Mouse (Mus musculus): ENCODE results near the gene Myocd. TPM values are rescaled to one million over a fixed set of nuclear protein-coding genes. Genes with fewer than 3 reads are reported as not detected.
A peak's percentile ranks its signal among the peaks of the same experiment; 100 is the strongest.

Myocd gene
- polyA plus RNA-seq, 1 experiment from 2014 or later = 0.11 TPM

DNA sequence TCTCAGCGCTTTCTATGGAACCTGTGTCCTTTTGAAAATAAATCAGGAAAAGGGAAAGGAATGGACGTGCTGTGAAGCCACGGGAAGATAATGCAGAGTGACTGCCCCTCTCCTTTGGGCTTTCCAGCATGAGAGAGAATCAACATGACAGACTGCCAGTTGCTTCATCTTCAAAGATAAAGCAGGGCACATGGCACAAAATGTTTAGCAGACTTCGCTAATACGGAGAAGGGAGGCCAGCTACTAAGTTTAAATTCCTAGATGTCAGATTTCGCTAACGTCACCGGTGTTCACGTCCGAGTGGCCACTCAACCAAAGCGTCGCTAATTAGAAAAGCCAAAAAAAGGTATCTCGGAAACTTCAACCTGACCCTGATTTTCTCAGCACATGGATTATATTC is 65.1 kb downstream of the Myocd start:
- no peaks in the 10 kb centered on the region for H3K27me3 ChIP-seq (ENCODE audit: control insufficient read depth, insufficient read depth, low read length)
- no peak overlapping the region for H3K27ac ChIP-seq (replicated peaks; ENCODE audit: low read depth, low read length)
- no peaks in the 10 kb centered on the region for H3K4me1 ChIP-seq (ENCODE audit: control insufficient read depth, insufficient read depth, low read length)
- ATAC-seq (ENCODE audit: low FRiP score, low TSS enrichment) = no peak
- no peak overlapping the region for H3K4me2 ChIP-seq (ENCODE audit: low read length)
- no peaks in the 10 kb centered on the region for H3K36me3 ChIP-seq (ENCODE audit: control insufficient read depth, insufficient read depth, low read length)
- no peak overlapping the region for H3K9ac ChIP-seq (replicated peaks; ENCODE audit: low read length)
- peak; percentile 21 for DNase-seq
- 56% methylated on average over 13 of the region's 13 CpGs for WGBS
- no peak overlapping the region for H3K4me3 ChIP-seq (replicated peaks; ENCODE audit: low read depth, low read length)
- H3K9me3 ChIP-seq (ENCODE audit: control insufficient read depth, low read length) = no peaks in the 10 kb centered on the region

DNA sequence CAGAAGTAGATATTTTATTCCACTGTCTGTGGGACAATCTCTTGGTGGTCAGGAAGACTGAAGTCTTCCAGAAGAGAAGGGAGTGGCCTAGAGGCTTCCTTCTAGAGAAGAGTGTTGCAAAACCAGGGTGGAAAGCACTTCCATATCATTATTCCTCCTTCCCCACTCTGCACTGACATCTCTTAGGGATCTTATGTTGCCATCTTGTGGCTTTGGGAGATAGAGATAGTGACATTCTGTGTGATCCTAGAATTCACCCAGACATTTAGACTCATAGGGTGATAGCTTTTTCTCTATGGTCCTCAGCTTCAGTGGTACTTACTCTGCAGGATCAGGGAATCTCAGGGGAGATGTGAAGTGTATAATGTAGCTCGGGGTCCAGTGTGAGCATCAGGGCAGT is 66.8 kb downstream of the Myocd start:
- no peak overlapping the region for H3K4me2 ChIP-seq (ENCODE audit: low read length)
- H3K27me3 ChIP-seq (ENCODE audit: control insufficient read depth, insufficient read depth, low read length) = no peaks in the 10 kb centered on the region
- H3K9ac ChIP-seq (replicated peaks; ENCODE audit: low read length) = no peak overlapping the region
- H3K4me1 ChIP-seq (ENCODE audit: control insufficient read depth, insufficient read depth, low read length) = no peaks in the 10 kb centered on the region
- ATAC-seq (ENCODE audit: low FRiP score, low TSS enrichment) = no peak
- no peak overlapping the region for H3K27ac ChIP-seq (replicated peaks; ENCODE audit: low read depth, low read length)
- DNase-seq = no peak
- no peak overlapping the region for H3K4me3 ChIP-seq (replicated peaks; ENCODE audit: low read depth, low read length)
- 80% methylated on average over 1 of the region's 1 CpGs for WGBS
- H3K9me3 ChIP-seq (ENCODE audit: control insufficient read depth, low read length) = no peaks in the 10 kb centered on the region
- H3K36me3 ChIP-seq (ENCODE audit: control insufficient read depth, insufficient read depth, low read length) = no peaks in the 10 kb centered on the region

- no peak for ATAC-seq (ENCODE audit: low FRiP score, low TSS enrichment)
- Histone ChIP-seq H3K27ac (replicated peaks; ENCODE audit: low read depth, low read length) (no peak overlapping the region), H3K27me3 (ENCODE audit: control insufficient read depth, insufficient read depth, low read length) (no peaks in the 10 kb centered on the region), H3K9ac (replicated peaks; ENCODE audit: low read length) (no peak overlapping the region), H3K4me1 (ENCODE audit: control insufficient read depth, insufficient read depth, low read length) (no peaks in the 10 kb centered on the region), H3K4me2 (ENCODE audit: low read length) (no peak overlapping the region), H3K4me3 (replicated peaks; ENCODE audit: low read depth, low read length) (no peak overlapping the region), H3K36me3 (ENCODE audit: control insufficient read depth, insufficient read depth, low read length) (no peaks in the 10 kb centered on the region), H3K9me3 (ENCODE audit: control insufficient read depth, low read length) (no peaks in the 10 kb centered on the region)
- DNase-seq = peak; percentile 39
- 36% methylated on average over 5 of the region's 5 CpGs for WGBS
Observed at GRCm38 (mm10) chr11:65202236-65202635, 67.6 kb downstream of the Myocd start.

DNA sequence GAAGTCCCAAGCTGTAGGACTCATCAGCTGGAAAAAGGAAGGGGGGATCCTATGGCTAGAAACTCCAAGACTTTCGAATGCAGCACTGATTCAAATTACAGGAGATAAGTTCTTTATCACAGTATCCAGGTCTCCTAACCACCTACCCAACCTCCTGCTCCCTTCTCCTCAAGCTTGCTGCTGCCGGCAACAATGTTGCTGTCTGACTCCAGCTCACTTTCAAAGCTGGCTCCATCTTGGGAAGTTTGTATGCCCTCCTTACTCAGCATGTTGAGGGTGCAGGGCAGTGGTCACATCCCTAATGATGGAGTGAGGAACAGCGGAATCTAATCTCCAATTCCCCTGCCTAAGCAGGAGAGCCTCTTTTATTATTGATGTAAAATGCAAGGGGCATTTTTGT is 71.8 kb downstream of the Myocd start:
- H3K4me3 ChIP-seq (replicated peaks; ENCODE audit: low read depth, low read length) = no peak overlapping the region
- no peaks in the 10 kb centered on the region for H3K36me3 ChIP-seq (ENCODE audit: control insufficient read depth, insufficient read depth, low read length)
- no peak overlapping the region for H3K4me2 ChIP-seq (ENCODE audit: low read length)
- no peak for DNase-seq
- no peak overlapping the region for H3K27ac ChIP-seq (replicated peaks; ENCODE audit: low read depth, low read length)
- H3K27me3 ChIP-seq (ENCODE audit: control insufficient read depth, insufficient read depth, low read length) = no peaks in the 10 kb centered on the region
- H3K9ac ChIP-seq (replicated peaks; ENCODE audit: low read length) = no peak overlapping the region
- no peaks in the 10 kb centered on the region for H3K9me3 ChIP-seq (ENCODE audit: control insufficient read depth, low read length)
- ATAC-seq (ENCODE audit: low FRiP score, low TSS enrichment) = no peak
- WGBS = 90% methylated on average over 3 of the region's 3 CpGs
- H3K4me1 ChIP-seq (ENCODE audit: control insufficient read depth, insufficient read depth, low read length) = no peaks in the 10 kb centered on the region

GRCm38 (mm10) chr11:65197280-65197679 is 72.5 kb downstream of the Myocd start:
- ATAC-seq (ENCODE audit: low FRiP score, low TSS enrichment) (no peak), DNase-seq (peak; percentile 91)
- Histone ChIP-seq H3K4me2 (ENCODE audit: low read length) (no peak overlapping the region), H3K9ac (replicated peaks; ENCODE audit: low read length) (no peak overlapping the region), H3K9me3 (ENCODE audit: control insufficient read depth, low read length) (no peaks in the 10 kb centered on the region), H3K4me1 (ENCODE audit: control insufficient read depth, insufficient read depth, low read length) (no peaks in the 10 kb centered on the region), H3K27me3 (ENCODE audit: control insufficient read depth, insufficient read depth, low read length) (no peaks in the 10 kb centered on the region), H3K4me3 (replicated peaks; ENCODE audit: low read depth, low read length) (no peak overlapping the region), H3K36me3 (ENCODE audit: control insufficient read depth, insufficient read depth, low read length) (no peaks in the 10 kb centered on the region), H3K27ac (replicated peaks; ENCODE audit: low read depth, low read length) (no peak overlapping the region)
- 2% methylated on average over 3 of the region's 3 CpGs for WGBS

DNA sequence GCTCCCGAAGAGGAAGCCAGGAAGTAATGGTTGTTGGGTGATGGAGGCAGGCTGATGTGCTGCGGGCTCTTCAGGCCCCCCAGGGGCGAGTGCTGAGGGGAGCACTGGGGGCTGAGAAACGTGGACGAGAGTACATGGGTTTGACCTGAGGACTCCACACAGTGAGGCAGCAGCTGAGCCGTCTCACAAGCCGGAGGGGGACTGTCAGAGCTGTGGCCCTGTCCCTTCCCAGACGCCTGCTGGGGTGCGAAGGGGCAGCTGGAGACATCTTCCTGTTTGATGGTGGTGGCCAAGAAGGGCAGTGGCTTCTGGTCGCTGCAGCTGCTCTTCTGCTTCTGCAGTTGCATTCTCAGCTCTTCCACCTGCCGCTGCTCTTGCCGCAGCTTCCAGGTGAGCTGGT is 82.8 kb downstream of the Myocd start:
- Histone ChIP-seq H3K9me3 (ENCODE audit: control insufficient read depth, low read length) (no peaks in the 10 kb centered on the region), H3K4me1 (ENCODE audit: control insufficient read depth, insufficient read depth, low read length) (no peaks in the 10 kb centered on the region), H3K4me2 (ENCODE audit: low read length) (no peak overlapping the region), H3K27me3 (ENCODE audit: control insufficient read depth, insufficient read depth, low read length) (no peaks in the 10 kb centered on the region), H3K36me3 (ENCODE audit: control insufficient read depth, insufficient read depth, low read length) (no peaks in the 10 kb centered on the region), H3K27ac (replicated peaks; ENCODE audit: low read depth, low read length) (no peak overlapping the region), H3K4me3 (replicated peaks; ENCODE audit: low read depth, low read length) (no peak overlapping the region), H3K9ac (replicated peaks; ENCODE audit: low read length) (no peak overlapping the region)
- ATAC-seq (ENCODE audit: low FRiP score, low TSS enrichment) (no peak), DNase-seq (no peak)
- 82% methylated on average over 12 of the region's 12 CpGs for WGBS

DNA sequence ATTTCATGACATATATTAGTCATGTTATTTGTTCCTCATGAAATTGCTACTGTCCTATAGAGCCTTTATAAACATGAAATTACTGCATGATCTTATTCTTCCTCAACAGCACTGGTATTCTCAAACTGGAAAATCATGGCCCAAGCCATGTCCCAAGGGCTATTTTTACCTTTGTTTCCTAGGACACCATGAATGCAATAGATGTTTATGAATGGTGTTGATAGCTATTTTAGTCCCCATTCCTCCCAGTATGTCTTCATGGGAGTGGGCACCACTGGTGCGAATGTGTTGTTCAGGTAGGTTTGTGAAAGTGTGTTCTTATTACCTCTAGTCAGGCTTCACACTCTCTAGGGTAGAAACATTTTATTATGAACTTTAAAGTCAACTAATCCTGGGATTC is 84.7 kb downstream of the Myocd start:
- ATAC-seq (ENCODE audit: low FRiP score, low TSS enrichment) = no peak
- WGBS = 96% methylated on average over 1 of the region's 1 CpGs

DNA sequence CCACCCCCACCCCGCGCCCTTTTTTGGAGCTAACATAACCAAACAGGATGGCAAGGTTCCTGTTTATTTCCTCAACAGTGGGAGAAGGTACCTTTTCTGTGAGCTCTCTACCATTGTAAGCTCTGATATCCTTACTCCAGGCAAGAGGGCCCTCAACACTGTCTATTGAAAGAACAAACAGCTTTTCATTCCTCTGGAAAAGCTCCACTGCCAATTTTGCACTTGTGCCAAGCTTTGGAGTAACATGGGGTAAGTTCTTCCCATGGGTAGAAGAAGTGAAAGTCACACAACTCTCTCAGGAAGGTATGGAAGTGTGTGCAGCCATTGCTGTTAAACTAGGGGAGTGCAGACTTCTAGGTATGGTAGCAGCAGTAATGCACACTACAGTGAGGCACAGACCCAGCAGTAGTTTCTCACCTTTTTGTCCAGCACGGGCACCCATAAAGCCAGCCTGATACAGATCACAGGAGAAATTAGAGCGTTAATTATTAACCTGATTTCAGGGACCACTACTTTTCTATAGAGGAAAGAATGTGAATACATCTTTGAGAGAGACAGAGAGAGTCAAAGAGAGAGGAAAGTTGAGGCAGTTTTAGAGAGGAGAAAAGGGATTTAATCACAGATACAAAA is 99.6 kb downstream of the Myocd start:
- no peak overlapping the region for H3K27ac ChIP-seq (replicated peaks; ENCODE audit: low read depth, low read length)
- no peaks in the 10 kb centered on the region for H3K9me3 ChIP-seq (ENCODE audit: control insufficient read depth, low read length)
- ATAC-seq (ENCODE audit: low FRiP score, low TSS enrichment) (no peak), DNase-seq (no peak)
- H3K9ac ChIP-seq (replicated peaks; ENCODE audit: low read length) = no peak overlapping the region
- H3K4me1 ChIP-seq (ENCODE audit: control insufficient read depth, insufficient read depth, low read length) = no peaks in the 10 kb centered on the region
- H3K4me3 ChIP-seq (replicated peaks; ENCODE audit: low read depth, low read length) = no peak overlapping the region
- WGBS = 88% methylated on average over 4 of the region's 4 CpGs
- H3K27me3 ChIP-seq (ENCODE audit: control insufficient read depth, insufficient read depth, low read length) = no peaks in the 10 kb centered on the region
- no peaks in the 10 kb centered on the region for H3K36me3 ChIP-seq (ENCODE audit: control insufficient read depth, insufficient read depth, low read length)
- H3K4me2 ChIP-seq (ENCODE audit: low read length) = no peak overlapping the region

More for the DNA sequence above, 84.7 kb downstream of the Myocd start:
- Histone ChIP-seq H3K4me2 (ENCODE audit: low read length) (no peak overlapping the region), H3K9ac (replicated peaks; ENCODE audit: low read length) (no peak overlapping the region), H3K4me1 (ENCODE audit: control insufficient read depth, insufficient read depth, low read length) (no peaks in the 10 kb centered on the region), H3K27me3 (ENCODE audit: control insufficient read depth, insufficient read depth, low read length) (no peaks in the 10 kb centered on the region), H3K4me3 (replicated peaks; ENCODE audit: low read depth, low read length) (no peak overlapping the region), H3K36me3 (ENCODE audit: control insufficient read depth, insufficient read depth, low read length) (no peaks in the 10 kb centered on the region), H3K9me3 (ENCODE audit: control insufficient read depth, low read length) (no peaks in the 10 kb centered on the region), H3K27ac (replicated peaks; ENCODE audit: low read depth, low read length) (no peak overlapping the region)
- DNase-seq = no peak

GRCm38 (mm10) chr11:65162767-65163120 is 107.0 kb downstream of the Myocd start, which contains the start of gene Arhgap44:
Gene Arhgap44, minus strand, starts transcription at chr11:65162961.
- WGBS = under 1% methylated on average over 24 of the region's 27 CpGs
- Histone ChIP-seq H3K9me3 (ENCODE audit: control insufficient read depth, low read length) (no peaks in the 10 kb centered on the region), H3K4me2 (ENCODE audit: low read length) (peak within 1 kb of the TSS; percentile 90), H3K4me1 (ENCODE audit: control insufficient read depth, insufficient read depth, low read length) (peaks cover 10% of the 10 kb centered on the region; the same call in 1 of the 2 replicates), H3K36me3 (ENCODE audit: control insufficient read depth, insufficient read depth, low read length) (no peaks in the 10 kb centered on the region), H3K4me3 (replicated peaks; ENCODE audit: low read depth, low read length) (peak within 1 kb of the TSS; percentile 88), H3K27me3 (ENCODE audit: control insufficient read depth, insufficient read depth, low read length) (no peaks in the 10 kb centered on the region), H3K9ac (replicated peaks; ENCODE audit: low read length) (peak within 1 kb of the TSS; percentile 82), H3K27ac (replicated peaks; ENCODE audit: low read depth, low read length) (peak within 1 kb of the TSS; percentile 70)
- ATAC-seq (ENCODE audit: low FRiP score, low TSS enrichment) (peak; percentile 89), DNase-seq (peak; percentile 86)

Data from midbrain, embryonic 14.5 days (tissue).